Mouse (Mus musculus): ENCODE results near the gene Tmc3. TPM values are rescaled to one million over a fixed set of nuclear protein-coding genes. Genes with fewer than 3 reads are reported as not detected.

Tmc3 gene
- polyA plus RNA-seq, 2 experiments = 0.17 to 0.18 TPM

GRCm38 (mm10) chr7:83606796-83607195, 22.1 kb downstream of the Tmc3 start:
- H3K27me3 ChIP-seq (ENCODE audit: control insufficient read depth, insufficient read depth, low read length) = no peaks in the 10 kb centered on the region
- no peaks in the 10 kb centered on the region for H3K36me3 ChIP-seq (replicated peaks; ENCODE audit: control insufficient read depth, insufficient read depth, low read depth)
- H3K4me3 ChIP-seq (ENCODE audit: insufficient read depth in 1 of 2, low read depth in 2 of 2, low read length in 2 of 2) = no peak overlapping the region
- H3K9me3 ChIP-seq (ENCODE audit: control insufficient read depth, low read length) = no peaks in the 10 kb centered on the region
- DNase-seq (ENCODE audit: low read depth in 3 of 3, low spot score in 3 of 3) (no peak), ATAC-seq (ENCODE audit: insufficient read depth) (no peak)
- H3K4me1 ChIP-seq (replicated peaks; ENCODE audit: control insufficient read depth in 2 of 2, insufficient read depth in 2 of 2, low read length in 1 of 2) = no peaks in the 10 kb centered on the region
- H3K4me2 ChIP-seq (ENCODE audit: low read depth) = no peak overlapping the region
- TF ChIP-seq CTCF (IDR thresholded peaks at IDR 0.05; ENCODE audit: low read depth) (no peak), EP300 (IDR thresholded peaks at IDR 0.05; ENCODE audit: low read depth) (no peak)
- H3K9ac ChIP-seq (replicated peaks) = no peak overlapping the region
- 81% methylated on average over 2 of the region's 2 CpGs for WGBS (ENCODE audit: insufficient replicate concordance)
- no peak overlapping the region for H3K27ac ChIP-seq

- no peak overlapping the region for H3K9ac ChIP-seq (replicated peaks)
- TF ChIP-seq CTCF (IDR thresholded peaks at IDR 0.05; ENCODE audit: low read depth) (no peak), EP300 (IDR thresholded peaks at IDR 0.05; ENCODE audit: low read depth) (no peak)
- no peaks in the 10 kb centered on the region for H3K4me1 ChIP-seq (replicated peaks; ENCODE audit: control insufficient read depth in 2 of 2, insufficient read depth in 2 of 2, low read length in 1 of 2)
- H3K36me3 ChIP-seq (replicated peaks; ENCODE audit: control insufficient read depth, insufficient read depth, low read depth) = no peaks in the 10 kb centered on the region
- no peak overlapping the region for H3K27ac ChIP-seq
- DNase-seq (ENCODE audit: low read depth in 3 of 3, low spot score in 3 of 3) (no peak), ATAC-seq (ENCODE audit: insufficient read depth) (no peak)
- WGBS (ENCODE audit: insufficient replicate concordance) = 72% methylated on average over 4 of the region's 4 CpGs
- H3K9me3 ChIP-seq (ENCODE audit: control insufficient read depth, low read length) = no peaks in the 10 kb centered on the region
- no peak overlapping the region for H3K4me2 ChIP-seq (ENCODE audit: low read depth)
- H3K4me3 ChIP-seq (ENCODE audit: insufficient read depth in 1 of 2, low read depth in 2 of 2, low read length in 2 of 2) = no peak overlapping the region
- no peaks in the 10 kb centered on the region for H3K27me3 ChIP-seq (ENCODE audit: control insufficient read depth, insufficient read depth, low read length)
Measured at GRCm38 (mm10) chr7:83609891-83610290, 25.2 kb downstream of the Tmc3 start.

GRCm38 (mm10) chr7:83611886-83612285, 27.2 kb downstream of the Tmc3 start:
- no peaks in the 10 kb centered on the region for H3K9me3 ChIP-seq (ENCODE audit: control insufficient read depth, low read length)
- 67% methylated on average over 1 of the region's 1 CpGs for WGBS (ENCODE audit: insufficient replicate concordance)
- ATAC-seq (ENCODE audit: insufficient read depth) (no peak), DNase-seq (ENCODE audit: low read depth in 3 of 3, low spot score in 3 of 3) (no peak)
- no peaks in the 10 kb centered on the region for H3K27me3 ChIP-seq (ENCODE audit: control insufficient read depth, insufficient read depth, low read length)
- no peaks in the 10 kb centered on the region for H3K36me3 ChIP-seq (replicated peaks; ENCODE audit: control insufficient read depth, insufficient read depth, low read depth)
- no peak overlapping the region for H3K9ac ChIP-seq (replicated peaks)
- no peak overlapping the region for H3K4me3 ChIP-seq (ENCODE audit: insufficient read depth in 1 of 2, low read depth in 2 of 2, low read length in 2 of 2)
- H3K4me2 ChIP-seq (ENCODE audit: low read depth) = no peak overlapping the region
- no peaks in the 10 kb centered on the region for H3K4me1 ChIP-seq (replicated peaks; ENCODE audit: control insufficient read depth in 2 of 2, insufficient read depth in 2 of 2, low read length in 1 of 2)
- H3K27ac ChIP-seq = no peak overlapping the region
- TF ChIP-seq EP300 (IDR thresholded peaks at IDR 0.05; ENCODE audit: low read depth) = no peak

- Histone ChIP-seq H3K9me3 (ENCODE audit: control insufficient read depth, low read length) (no peaks in the 10 kb centered on the region), H3K4me2 (ENCODE audit: low read depth) (no peak overlapping the region), H3K36me3 (replicated peaks; ENCODE audit: control insufficient read depth, insufficient read depth, low read depth) (no peaks in the 10 kb centered on the region), H3K4me1 (replicated peaks; ENCODE audit: control insufficient read depth in 2 of 2, insufficient read depth in 2 of 2, low read length in 1 of 2) (no peaks in the 10 kb centered on the region), H3K27ac (no peak overlapping the region), H3K9ac (replicated peaks) (no peak overlapping the region), H3K27me3 (ENCODE audit: control insufficient read depth, insufficient read depth, low read length) (no peaks in the 10 kb centered on the region), H3K4me3 (ENCODE audit: insufficient read depth in 1 of 2, low read depth in 2 of 2, low read length in 2 of 2) (no peak overlapping the region)
- DNase-seq (ENCODE audit: low read depth in 3 of 3, low spot score in 3 of 3) = no peak
- TF ChIP-seq CTCF (IDR thresholded peaks at IDR 0.05; ENCODE audit: low read depth) (no peak), EP300 (IDR thresholded peaks at IDR 0.05; ENCODE audit: low read depth) (no peak)
- WGBS (ENCODE audit: insufficient replicate concordance) = 62% methylated on average over 3 of the region's 3 CpGs
- ATAC-seq (ENCODE audit: insufficient read depth) = no peak
Measured at GRCm38 (mm10) chr7:83615272-83615671, 30.5 kb downstream of the Tmc3 start.

GRCm38 (mm10) chr7:83615815-83616214, 31.1 kb downstream of the Tmc3 start:
- ATAC-seq (ENCODE audit: insufficient read depth) = no peak
- 64% methylated on average over 8 of the region's 8 CpGs for WGBS (ENCODE audit: insufficient replicate concordance)
- H3K4me2 ChIP-seq (ENCODE audit: low read depth) = no peak overlapping the region
- H3K4me3 ChIP-seq (ENCODE audit: insufficient read depth in 1 of 2, low read depth in 2 of 2, low read length in 2 of 2) = no peak overlapping the region
- no peaks in the 10 kb centered on the region for H3K9me3 ChIP-seq (ENCODE audit: control insufficient read depth, low read length)
- TF ChIP-seq EP300 (IDR thresholded peaks at IDR 0.05; ENCODE audit: low read depth) (no peak), CTCF (IDR thresholded peaks at IDR 0.05; ENCODE audit: low read depth) (peak; percentile 35)
- no peak overlapping the region for H3K9ac ChIP-seq (replicated peaks)
- no peaks in the 10 kb centered on the region for H3K4me1 ChIP-seq (replicated peaks; ENCODE audit: control insufficient read depth in 2 of 2, insufficient read depth in 2 of 2, low read length in 1 of 2)
- no peak for DNase-seq (ENCODE audit: low read depth in 3 of 3, low spot score in 3 of 3)
- H3K27me3 ChIP-seq (ENCODE audit: control insufficient read depth, insufficient read depth, low read length) = no peaks in the 10 kb centered on the region
- no peaks in the 10 kb centered on the region for H3K36me3 ChIP-seq (replicated peaks; ENCODE audit: control insufficient read depth, insufficient read depth, low read depth)
- H3K27ac ChIP-seq = no peak overlapping the region

Measured in liver, embryonic 14.5 days (tissue).